Mouse (Mus musculus): Measurements from ENCODE around the gene Plcl1. TPM values are rescaled to one million over a fixed set of nuclear protein-coding genes. Genes with fewer than 3 reads are reported as not detected.
"Not testable (repeated sequence)": the region's sequence is repeated elsewhere in the genome, so short reads cannot be mapped to it uniquely, and the experiment has no call there.

The Plcl1 gene
- total RNA-seq, 2 experiments from 2014 or later, result 25.6 to 27.2 TPM

GRCm38 (mm10) chr1:55512799-55513198, 107.1 kb downstream of the Plcl1 start:
- DNase-seq (ENCODE audit: extremely low spot score in 1 of 2, low spot score in 1 of 2), result not testable (repeated sequence)

GRCm38 (mm10) chr1:55517182-55517581, 111.5 kb downstream of the Plcl1 start:
- no peak for DNase-seq (ENCODE audit: extremely low spot score in 1 of 2, low spot score in 1 of 2)

GRCm38 (mm10) chr1:55523966-55524365, 118.2 kb downstream of the Plcl1 start:
- DNase-seq (ENCODE audit: extremely low spot score in 1 of 2, low spot score in 1 of 2), result no peak

GRCm38 (mm10) chr1:55525100-55525499, 119.4 kb downstream of the Plcl1 start:
- no peak for DNase-seq (ENCODE audit: extremely low spot score in 1 of 2, low spot score in 1 of 2)

- no peak for DNase-seq (ENCODE audit: extremely low spot score in 1 of 2, low spot score in 1 of 2)
These were observed 120.0 kb downstream of the Plcl1 start for GRCm38 (mm10) chr1:55525748-55526147.

- no peak for DNase-seq (ENCODE audit: extremely low spot score in 1 of 2, low spot score in 1 of 2)
These were observed 123.0 kb downstream of the Plcl1 start for GRCm38 (mm10) chr1:55528547-55529304.

- DNase-seq (ENCODE audit: extremely low spot score in 1 of 2, low spot score in 1 of 2), result no peak
These were observed 128.1 kb downstream of the Plcl1 start for GRCm38 (mm10) chr1:55533823-55534222.

GRCm38 (mm10) chr1:55554405-55554804, 148.7 kb downstream of the Plcl1 start:
- no peak for DNase-seq (ENCODE audit: extremely low spot score in 1 of 2, low spot score in 1 of 2)

- DNase-seq (ENCODE audit: extremely low spot score in 1 of 2, low spot score in 1 of 2), result no peak
These were observed 152.2 kb downstream of the Plcl1 start for GRCm38 (mm10) chr1:55557960-55558359.

GRCm38 (mm10) chr1:55558409-55558808, 152.7 kb downstream of the Plcl1 start:
- DNase-seq (ENCODE audit: extremely low spot score in 1 of 2, low spot score in 1 of 2), result no peak

- no peak for DNase-seq (ENCODE audit: extremely low spot score in 1 of 2, low spot score in 1 of 2)
These were observed 154.3 kb downstream of the Plcl1 start for GRCm38 (mm10) chr1:55559998-55560397.

GRCm38 (mm10) chr1:55565933-55566332, 160.2 kb downstream of the Plcl1 start:
- no peak for DNase-seq (ENCODE audit: extremely low spot score in 1 of 2, low spot score in 1 of 2)

GRCm38 (mm10) chr1:55567801-55568360, 162.2 kb downstream of the Plcl1 start:
- DNase-seq (ENCODE audit: extremely low spot score in 1 of 2, low spot score in 1 of 2), result no peak

- DNase-seq (ENCODE audit: extremely low spot score in 1 of 2, low spot score in 1 of 2), result no peak
These were observed 164.5 kb downstream of the Plcl1 start for GRCm38 (mm10) chr1:55570225-55570624.

GRCm38 (mm10) chr1:55571399-55571798, 165.7 kb downstream of the Plcl1 start:
- no peak for DNase-seq (ENCODE audit: extremely low spot score in 1 of 2, low spot score in 1 of 2)

GRCm38 (mm10) chr1:55572202-55572601, 166.5 kb downstream of the Plcl1 start:
- DNase-seq (ENCODE audit: extremely low spot score in 1 of 2, low spot score in 1 of 2), result no peak

- no peak for DNase-seq (ENCODE audit: extremely low spot score in 1 of 2, low spot score in 1 of 2)
These were observed 166.9 kb downstream of the Plcl1 start for GRCm38 (mm10) chr1:55572664-55573063.

- DNase-seq (ENCODE audit: extremely low spot score in 1 of 2, low spot score in 1 of 2), result no peak
These were observed 170.2 kb downstream of the Plcl1 start for GRCm38 (mm10) chr1:55575916-55576315.

GRCm38 (mm10) chr1:55581752-55582151, 176.0 kb downstream of the Plcl1 start:
- no peak for DNase-seq (ENCODE audit: extremely low spot score in 1 of 2, low spot score in 1 of 2)

- no peak for DNase-seq (ENCODE audit: extremely low spot score in 1 of 2, low spot score in 1 of 2)
These were observed 179.7 kb downstream of the Plcl1 start for GRCm38 (mm10) chr1:55585441-55585840.

GRCm38 (mm10) chr1:55588090-55588489, 182.4 kb downstream of the Plcl1 start:
- DNase-seq (ENCODE audit: extremely low spot score in 1 of 2, low spot score in 1 of 2), result no peak

- no peak for DNase-seq (ENCODE audit: extremely low spot score in 1 of 2, low spot score in 1 of 2)
These were observed 184.3 kb downstream of the Plcl1 start for GRCm38 (mm10) chr1:55590047-55590446.

All from layer of hippocampus, postnatal 25 days (tissue).